Mouse (Mus musculus) cerebellum, adult 2 months (tissue): ENCODE measurements at regions not wholly inside any gene's neighbourhood (a gene's known extent, or its start where the extent isn't known, plus 50 kb on each side); places are given as distances from the start of the nearest gene placed in this dataset.

ENCODE experiments used
- DNase-seq, 2 experiments: peaks; one replicate each; pipeline ENCODE4 v3.0.0; 2021
- H3K27ac ChIP-seq: fragments of 200-500 bp; 2 replicates; pipeline ENCODE4 v1.5.1; 2012; ENCODE audit warnings: low read length, control low read depth, inconsistent platforms; ENCODE audit not compliant: insufficient read depth
- H3K27me3 ChIP-seq: fragments of 200-500 bp; 2 replicates; pipeline ENCODE4 v1.6.1; 2012; ENCODE audit warnings: inconsistent platforms, mild to moderate bottlenecking, low read length, moderate library complexity; ENCODE audit not compliant: control insufficient read depth, insufficient read depth
- H3K4me1 ChIP-seq: fragments of 200-500 bp; 2 replicates; pipeline ENCODE4 v1.6.1; 2011; ENCODE audit warnings: low read length; ENCODE audit not compliant: control insufficient read depth, insufficient read depth
- H3K4me3 ChIP-seq: fragments of 200-500 bp; replicated peaks from 2 replicates; pipeline ENCODE3; 2011; ENCODE audit warnings: mild to moderate bottlenecking, low read depth, low read length, control low read depth; ENCODE audit not compliant: insufficient read depth
- CTCF ChIP-seq: fragments of 200-500 bp; IDR thresholded peaks from 2 replicates; pipeline ENCODE4 v1.5.1; 2011; ENCODE audit warnings: low read depth, mild to moderate bottlenecking, control low read depth, low read length, moderate library complexity, borderline replicate concordance; ENCODE audit not compliant: insufficient read depth
- POLR2A ChIP-seq: fragments of 200-500 bp; IDR thresholded peaks from 2 replicates; pipeline ENCODE4 v1.6.1; 2011; ENCODE audit warnings: low read length, control low read depth, borderline replicate concordance; ENCODE audit not compliant: insufficient read depth
- WGBS: fragments of 180-500 bp; shearing (Covaris S2); methylation state at CpG from one replicate; pipeline ENCODE4 v1.1.7; 2018; 5-methylcytosine and 5-hydroxymethylcytosine counted together

- TF ChIP-seq CTCF (no peak), POLR2A (no peak)
- Histone ChIP-seq H3K4me3 (no peak overlapping the region), H3K27me3 (no peaks in the 10 kb centered on the region), H3K4me1 (no peaks in the 10 kb centered on the region), H3K27ac (no peak overlapping the region)
- WGBS: 53% methylated on average over 5 of the region's 5 CpGs
- no peak for DNase-seq
Observed at GRCm38 (mm10) chr4:34227611-34228010, 177.6 kb upstream of the Spaca1 start.

- no peaks in the 10 kb centered on the region for H3K27me3 ChIP-seq
- no peak overlapping the region for H3K27ac ChIP-seq
- 9% methylated on average over 3 of the region's 3 CpGs for WGBS
- peak; percentile 72 to 77 for DNase-seq
- H3K4me1 ChIP-seq: no peaks in the 10 kb centered on the region
- TF ChIP-seq CTCF (peak; percentile 94), POLR2A (no peak)
- H3K4me3 ChIP-seq: no peak overlapping the region
Observed at GRCm38 (mm10) chr4:34231270-34231669, 181.3 kb upstream of the Spaca1 start.

GRCm38 (mm10) chr4:34234204-34234603 is 184.2 kb upstream of the Spaca1 start:
- WGBS: 83% methylated on average over 11 of the region's 11 CpGs
- no peak for TF ChIP-seq POLR2A
- no peak for TF ChIP-seq CTCF
- H3K27ac ChIP-seq: no peak overlapping the region
- no peak for DNase-seq
- H3K4me1 ChIP-seq: no peaks in the 10 kb centered on the region
- H3K4me3 ChIP-seq: no peak overlapping the region
- no peaks in the 10 kb centered on the region for H3K27me3 ChIP-seq

GRCm38 (mm10) chr4:34234645-34235044 is 184.7 kb upstream of the Spaca1 start:
- H3K4me1 ChIP-seq: no peaks in the 10 kb centered on the region
- WGBS: 89% methylated on average over 8 of the region's 8 CpGs
- DNase-seq: no peak
- H3K27ac ChIP-seq: no peak overlapping the region
- no peaks in the 10 kb centered on the region for H3K27me3 ChIP-seq
- TF ChIP-seq CTCF: no peak
- TF ChIP-seq POLR2A: no peak
- no peak overlapping the region for H3K4me3 ChIP-seq

- Histone ChIP-seq H3K27ac (no peak overlapping the region), H3K4me1 (0 out of 2 replicates have a peak, but pooled peaks cover 3% of the 10 kb centered on the region), H3K27me3 (no peaks in the 10 kb centered on the region), H3K4me3 (no peak overlapping the region)
- no peak for DNase-seq
- WGBS: 66% methylated on average over 3 of the region's 3 CpGs
- no peak for TF ChIP-seq POLR2A
- no peak for TF ChIP-seq CTCF
Observed at GRCm38 (mm10) chr4:34237791-34238190, 187.8 kb upstream of the Spaca1 start.

GRCm38 (mm10) chr4:34239624-34240023 is 189.6 kb upstream of the Spaca1 start:
- Histone ChIP-seq H3K27ac (no peak overlapping the region), H3K4me3 (no peak overlapping the region), H3K4me1 (0 out of 2 replicates have a peak, but pooled peaks cover 3% of the 10 kb centered on the region), H3K27me3 (no peaks in the 10 kb centered on the region)
- DNase-seq: no peak
- 53% methylated on average over 3 of the region's 3 CpGs for whole genome bisulfite sequencing
- TF ChIP-seq CTCF (no peak), POLR2A (no peak)

- no peak overlapping the region for H3K4me3 ChIP-seq
- H3K27ac ChIP-seq: no peak overlapping the region
- 0 out of 2 replicates have a peak, but pooled peaks cover 3% of the 10 kb centered on the region for H3K4me1 ChIP-seq
- 22% methylated on average over 7 of the region's 7 CpGs for WGBS
- TF ChIP-seq POLR2A: no peak
- H3K27me3 ChIP-seq: no peaks in the 10 kb centered on the region
- DNase-seq: no peak
Observed at GRCm38 (mm10) chr4:34241060-34241571, 191.1 kb upstream of the Spaca1 start.

GRCm38 (mm10) chr4:34241673-34242072 is 191.7 kb upstream of the Spaca1 start:
- Histone ChIP-seq H3K4me1 (0 out of 2 replicates have a peak, but pooled peaks cover 3% of the 10 kb centered on the region), H3K4me3 (no peak overlapping the region), H3K27ac (no peak overlapping the region), H3K27me3 (no peaks in the 10 kb centered on the region)
- TF ChIP-seq CTCF (no peak), POLR2A (no peak)
- 69% methylated on average over 3 of the region's 3 CpGs for WGBS
- DNase-seq: no peak
